Mouse (Mus musculus): Measurements from ENCODE around the gene Lrfn5. TPM values are rescaled to one million over a fixed set of nuclear protein-coding genes. Genes with fewer than 3 reads are reported as not detected.

Gene Lrfn5
- polyA plus RNA-seq (2014; fragmentation: Illumina TruSeq; extraction: RNeasy Lipid Tissue Mini Kit (QIAGEN cat#74804); ENCODE audit: low read depth, low replicate concordance): not detected

GRCm38 (mm10) chr12:61522829-61523370 is at the start of gene Lrfn5:
TSS of gene Lrfn5 (plus strand) at chr12:61523150.

All from liver, adult 10 weeks (tissue).